Mouse (Mus musculus) forebrain, postnatal 0 days (tissue): ENCODE measurements at regions not wholly inside any gene's neighbourhood (a gene's known extent, or its start where the extent isn't known, plus 50 kb on each side); places are given as distances from the start of the nearest gene placed in this dataset.

Experiments
- ATAC-seq: fragments of 200-750 bp; cut with Nextera tagmentation; 2 replicates; pipeline ENCODE4 v1.8.0; 2017; ENCODE audit warnings: mild to moderate bottlenecking, moderate library complexity
- DNase-seq: peaks from one replicate; pipeline ENCODE4 v3.0.0-alpha.2; 2015
- H3K27ac ChIP-seq: fragments of 300-500 bp; sonication (generic); 2 replicates; pipeline ENCODE4 v1.5.1; 2014; ENCODE audit warnings: low read depth, mild to moderate bottlenecking, antibody characterized with exemption, low read length, moderate library complexity, mixed read lengths
- H3K27me3 ChIP-seq: fragments of 300-500 bp; sonication (generic); 2 replicates; pipeline ENCODE4 v1.6.1; 2014; ENCODE audit warnings: mild to moderate bottlenecking, low read length, mixed read lengths; ENCODE audit not compliant: insufficient read depth
- H3K36me3 ChIP-seq: fragments of 300-500 bp; sonication (generic); 2 replicates; pipeline ENCODE4 v1.6.1; 2014; ENCODE audit warnings: mild to moderate bottlenecking, moderate library complexity; ENCODE audit not compliant: insufficient read depth
- H3K4me1 ChIP-seq: fragments of 300-500 bp; sonication (generic); 2 replicates; pipeline ENCODE4 v1.6.1; 2014; ENCODE audit warnings: antibody characterized with exemption; ENCODE audit not compliant: insufficient read depth
- H3K4me2 ChIP-seq: fragments of 300-500 bp; sonication (generic); 2 replicates; pipeline ENCODE4 v1.6.1; 2014; ENCODE audit warnings: low read depth, mild to moderate bottlenecking, moderate library complexity
- H3K4me3 ChIP-seq: fragments of 300-500 bp; sonication (generic); 2 replicates; pipeline ENCODE4 v1.5.1; 2014; ENCODE audit warnings: low read depth, low read length, mixed read lengths
- H3K9ac ChIP-seq: fragments of 300-500 bp; sonication (generic); 2 replicates; pipeline ENCODE4 v1.6.1; 2014; ENCODE audit warnings: mild to moderate bottlenecking
- H3K9me3 ChIP-seq: fragments of 300-500 bp; sonication (generic); 2 replicates; pipeline ENCODE4 v1.6.1; 2016; ENCODE audit warnings: low read length
- CTCF ChIP-seq: sonication (generic); IDR thresholded peaks from 2 replicates; pipeline ENCODE4 v1.5.1; 2016; ENCODE audit warnings: antibody characterized with exemption, control low read depth, low read depth
- WGBS: fragments of 180-500 bp; shearing (Covaris S2); extraction: QIAGEN DNeasy Blood & Tissue Kit; methylation state at CpG from one replicate; pipeline ENCODE4 v1.1.7; 2014; 5-methylcytosine and 5-hydroxymethylcytosine counted together

DNA sequence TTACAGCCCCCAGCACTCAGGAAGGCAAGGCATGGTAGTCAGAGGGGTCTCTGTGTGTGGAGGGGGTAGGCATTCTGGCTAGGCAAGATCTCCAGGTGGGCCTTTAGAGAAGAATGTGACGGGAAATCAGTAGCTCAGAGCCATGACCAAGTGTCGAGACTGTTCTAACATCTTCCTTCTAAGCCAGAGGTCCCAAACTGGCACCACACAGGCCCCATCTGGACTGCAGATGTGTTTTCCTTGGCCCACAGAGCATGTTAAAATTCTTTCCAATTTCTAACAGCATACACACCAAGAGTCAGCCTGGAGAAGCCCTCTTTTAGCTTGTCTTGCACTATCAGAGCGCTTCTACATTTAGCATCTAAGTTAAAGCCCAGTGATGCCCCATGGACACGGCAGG, 241.5 kb downstream of the Gm765 start:
- 78% methylated on average over 4 of the region's 4 CpGs for WGBS
- Histone ChIP-seq H3K4me3 (no peak overlapping the region), H3K36me3 (no peaks in the 10 kb centered on the region), H3K9me3 (no peaks in the 10 kb centered on the region), H3K27ac (no peak overlapping the region), H3K4me1 (no peaks in the 10 kb centered on the region), H3K9ac (no peak overlapping the region), H3K4me2 (no peak overlapping the region), H3K27me3 (no peaks in the 10 kb centered on the region)
- no peak for ATAC-seq
- no peak for TF ChIP-seq CTCF
- no peak for DNase-seq

- WGBS = 92% methylated on average over 9 of the region's 9 CpGs
- no peak for DNase-seq
- peaks cover 6% of the 10 kb centered on the region; the same call in 1 of the 2 replicates for H3K4me1 ChIP-seq
- no peak overlapping the region for H3K4me3 ChIP-seq
- TF ChIP-seq CTCF = no peak
- H3K9ac ChIP-seq = no peak overlapping the region
- H3K27me3 ChIP-seq = no peaks in the 10 kb centered on the region
- ATAC-seq = no peak
- no peaks in the 10 kb centered on the region for H3K36me3 ChIP-seq
- H3K4me2 ChIP-seq = no peak overlapping the region
- no peaks in the 10 kb centered on the region for H3K9me3 ChIP-seq
- H3K27ac ChIP-seq = no peak overlapping the region
Observed at GRCm38 (mm10) chr6:98099126-98099525, 243.4 kb downstream of the Gm765 start.

DNA sequence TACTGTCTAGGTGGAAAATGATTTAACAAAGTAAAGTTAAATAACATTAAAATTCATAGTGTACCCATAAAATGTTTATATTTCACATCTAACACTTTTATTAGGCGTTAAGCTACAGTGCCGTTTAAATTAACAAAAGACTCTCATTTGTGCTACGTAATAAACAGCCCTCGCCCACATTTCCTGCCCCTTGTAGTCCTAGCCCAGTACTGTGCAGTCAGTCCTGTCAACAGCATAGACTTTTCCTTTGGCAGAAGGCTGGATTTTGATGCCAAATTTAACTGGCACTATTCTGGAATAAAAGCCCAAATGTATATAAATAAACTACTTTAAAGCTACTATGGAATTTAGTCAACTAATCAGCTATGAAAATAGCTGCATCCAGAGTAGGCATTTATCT, 247.3 kb downstream of the Gm765 start:
- Histone ChIP-seq H3K4me1 (peaks cover 6% of the 10 kb centered on the region; the same call in 1 of the 2 replicates), H3K27me3 (no peaks in the 10 kb centered on the region), H3K36me3 (no peaks in the 10 kb centered on the region), H3K27ac (no peak overlapping the region), H3K4me2 (no peak overlapping the region), H3K9me3 (no peaks in the 10 kb centered on the region), H3K9ac (no peak overlapping the region), H3K4me3 (no peak overlapping the region)
- 41% methylated on average over 4 of the region's 4 CpGs for WGBS
- ATAC-seq (0 out of 2 replicates have a peak, but pooled peaks have one; percentile 27), DNase-seq (peak; percentile 36)
- TF ChIP-seq CTCF = no peak

- DNase-seq = peak; percentile 58
- Histone ChIP-seq H3K9ac (no peak overlapping the region), H3K27me3 (no peaks in the 10 kb centered on the region), H3K9me3 (no peaks in the 10 kb centered on the region), H3K4me1 (no peaks in the 10 kb centered on the region), H3K4me3 (no peak overlapping the region), H3K27ac (no peak overlapping the region), H3K4me2 (no peak overlapping the region), H3K36me3 (no peaks in the 10 kb centered on the region)
- ATAC-seq = peak; percentile 40; the same call in 1 of the 2 replicates
- TF ChIP-seq CTCF = peak; percentile 64
- WGBS = 34% methylated on average over 4 of the region's 4 CpGs
Observed at GRCm38 (mm10) chr6:98089185-98089584, 253.4 kb downstream of the Gm765 start.

DNA sequence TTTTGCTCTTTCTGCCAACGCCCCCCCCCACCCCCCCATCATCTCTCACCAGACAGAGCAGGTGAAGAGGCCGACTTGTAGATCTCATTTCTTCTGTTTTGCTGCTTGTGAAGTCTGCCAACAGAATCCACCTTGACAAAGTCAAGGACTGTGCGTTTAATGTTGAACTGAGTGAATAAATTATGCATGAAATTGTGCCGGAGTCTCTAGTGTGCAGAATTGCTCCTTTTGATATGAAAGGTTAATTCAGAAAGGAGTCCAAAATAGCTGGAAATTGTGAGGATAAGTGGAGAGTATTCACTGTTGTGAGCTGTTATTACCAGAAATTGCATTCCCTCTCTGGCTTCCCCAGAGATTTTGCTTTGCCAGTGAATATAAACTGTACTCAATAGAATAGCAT, 262.5 kb downstream of the Gm765 start:
- Histone ChIP-seq H3K27me3 (no peaks in the 10 kb centered on the region), H3K27ac (0 out of 2 replicates have a peak overlapping the region, but pooled peaks have one; percentile 59), H3K4me1 (peaks cover 2% of the 10 kb centered on the region; the same call in 1 of the 2 replicates), H3K36me3 (no peaks in the 10 kb centered on the region), H3K9me3 (no peaks in the 10 kb centered on the region), H3K4me2 (no peak overlapping the region), H3K9ac (no peak overlapping the region), H3K4me3 (no peak overlapping the region)
- DNase-seq = no peak
- TF ChIP-seq CTCF = no peak
- ATAC-seq = peak; percentile 36; the same call in 1 of the 2 replicates
- WGBS = 36% methylated on average over 4 of the region's 4 CpGs
